Mouse (Mus musculus) heart, postnatal 0 days (tissue): Measurements from ENCODE around the gene Dip2b. TPM values are rescaled to one million over a fixed set of nuclear protein-coding genes. Genes with fewer than 3 reads are reported as not detected.

Experiments used
- ATAC-seq: fragments of 200-750 bp; cut with Nextera tagmentation; 2 replicates; pipeline ENCODE4 v1.8.0; 2017; ENCODE audit warnings: low read depth, moderate number of reproducible peaks, moderate library complexity; ENCODE audit not compliant: insufficient read depth
- DNase-seq: peaks from one replicate; pipeline ENCODE4 v3.0.0-alpha.2; 2016; ENCODE audit warnings: low spot score
- H3K27ac ChIP-seq: fragments of 300-500 bp; sonication (generic); 2 replicates; pipeline ENCODE4 v1.5.1; 2014; ENCODE audit warnings: low read depth, mild to moderate bottlenecking
- H3K27me3 ChIP-seq: fragments of 300-500 bp; sonication (generic); 2 replicates; pipeline ENCODE4 v1.6.1; 2014; ENCODE audit warnings: low read length, mixed read lengths; ENCODE audit not compliant: control insufficient read depth, insufficient read depth
- H3K36me3 ChIP-seq: fragments of 300-500 bp; sonication (generic); replicated peaks from 2 replicates; pipeline ENCODE4 v1.6.1; 2014; ENCODE audit warnings: low read length, mixed read lengths; ENCODE audit not compliant: control insufficient read depth, insufficient read depth
- H3K4me1 ChIP-seq: fragments of 300-500 bp; sonication (generic); 2 replicates; pipeline ENCODE4 v1.6.1; 2014; ENCODE audit warnings: antibody characterized with exemption; ENCODE audit not compliant: control insufficient read depth, insufficient read depth
- H3K4me2 ChIP-seq: fragments of 300-500 bp; sonication (generic); 2 replicates; pipeline ENCODE4 v1.6.1; 2014; ENCODE audit warnings: low read depth, mild to moderate bottlenecking, low read length, moderate library complexity
- H3K4me3 ChIP-seq: fragments of 300-500 bp; sonication (generic); 2 replicates; pipeline ENCODE4 v1.5.1; 2014; ENCODE audit warnings: low read depth, low read length
- H3K9ac ChIP-seq: fragments of 300-500 bp; sonication (generic); replicated peaks from 2 replicates; pipeline ENCODE4 v1.6.1; 2014; ENCODE audit warnings: low read depth, low read length, mixed read lengths
- H3K9me3 ChIP-seq: fragments of 300-500 bp; sonication (generic); replicated peaks from 2 replicates; pipeline ENCODE4 v1.6.1; 2016; ENCODE audit warnings: low read length; ENCODE audit not compliant: control insufficient read depth
- CTCF ChIP-seq: IDR thresholded peaks from 2 replicates; pipeline ENCODE4 v1.5.1; 2016; ENCODE audit warnings: antibody characterized with exemption, control low read depth, low read depth
- EP300 ChIP-seq: IDR thresholded peaks from 2 replicates; pipeline ENCODE4 v1.6.1; 2016; ENCODE audit warnings: antibody characterized with exemption, low read depth
- WGBS: fragments of 180-500 bp; shearing (Covaris S2); extraction: QIAGEN DNeasy Blood & Tissue Kit; methylation state at CpG from one replicate; pipeline ENCODE4 v1.1.7; 2014; 5-methylcytosine and 5-hydroxymethylcytosine counted together
- polyA plus RNA-seq: library from polyadenylated mRNA; unstranded; fragments of >200 nt; fragmentation: Nextera tagmentation; extraction: Ambion mirVana; gene quantifications from 2 replicates; pipeline ENCODE4 v1.2.1, GENCODE M21; 2015
- total RNA-seq: library from RNA; depleted of rRNA; stranded (reverse); fragments of >200 nt; gene quantifications from 2 replicates; pipeline ENCODE4 v1.2.3, GENCODE M21; 2014; ENCODE audit warnings: low replicate concordance

The Dip2b gene
- total and polyA plus RNA-seq, 2 experiments from 2014 or later, result 9.7 to 24.0 TPM

- Histone ChIP-seq H3K36me3 (no peaks in the 10 kb centered on the region), H3K27me3 (no peaks in the 10 kb centered on the region), H3K27ac (no peak overlapping the region), H3K9me3 (no peaks in the 10 kb centered on the region), H3K4me2 (no peak overlapping the region), H3K4me3 (no peak overlapping the region), H3K9ac (no peak overlapping the region), H3K4me1 (peaks cover 21% of the 10 kb centered on the region; the same call in 1 of the 2 replicates)
- DNase-seq, result no peak
- TF ChIP-seq EP300, result no peak
- TF ChIP-seq CTCF, result no peak
- WGBS, result 82% methylated on average over 4 of the region's 4 CpGs
- no peak for ATAC-seq
These were observed 30.6 kb downstream of the Dip2b start for GRCm38 (mm10) chr15:100069101-100069500.

- H3K4me1 ChIP-seq, result peaks cover 25% of the 10 kb centered on the region; the same call in 1 of the 2 replicates
- 76% methylated on average over 8 of the region's 8 CpGs for WGBS
- no peak overlapping the region for H3K9ac ChIP-seq
- H3K4me3 ChIP-seq, result no peak overlapping the region
- no peaks in the 10 kb centered on the region for H3K36me3 ChIP-seq
- H3K27ac ChIP-seq, result no peak overlapping the region
- ATAC-seq, result no peak
- H3K9me3 ChIP-seq, result no peaks in the 10 kb centered on the region
- H3K27me3 ChIP-seq, result no peaks in the 10 kb centered on the region
- H3K4me2 ChIP-seq, result no peak overlapping the region
- TF ChIP-seq EP300, result no peak
- TF ChIP-seq CTCF, result no peak
- DNase-seq, result no peak
These were observed 31.6 kb downstream of the Dip2b start for GRCm38 (mm10) chr15:100070021-100070420.

- TF ChIP-seq CTCF (no peak), EP300 (no peak)
- 81% methylated on average over 3 of the region's 3 CpGs for WGBS
- H3K27me3 ChIP-seq, result no peaks in the 10 kb centered on the region
- H3K36me3 ChIP-seq, result no peaks in the 10 kb centered on the region
- peaks cover 23% of the 10 kb centered on the region; the same call in 1 of the 2 replicates for H3K4me1 ChIP-seq
- H3K4me3 ChIP-seq, result no peak overlapping the region
- no peak overlapping the region for H3K9ac ChIP-seq
- no peak overlapping the region for H3K27ac ChIP-seq
- H3K9me3 ChIP-seq, result no peaks in the 10 kb centered on the region
- DNase-seq (no peak), ATAC-seq (no peak)
- H3K4me2 ChIP-seq, result no peak overlapping the region
These were observed 33.4 kb downstream of the Dip2b start for GRCm38 (mm10) chr15:100071819-100072218.

- H3K27ac ChIP-seq, result no peak overlapping the region
- H3K36me3 ChIP-seq, result no peaks in the 10 kb centered on the region
- no peak overlapping the region for H3K4me3 ChIP-seq
- ATAC-seq, result no peak
- H3K4me1 ChIP-seq, result peaks cover 23% of the 10 kb centered on the region; the same call in 1 of the 2 replicates
- 75% methylated on average over 9 of the region's 9 CpGs for WGBS
- no peaks in the 10 kb centered on the region for H3K27me3 ChIP-seq
- DNase-seq, result no peak
- TF ChIP-seq CTCF (no peak), EP300 (no peak)
- H3K4me2 ChIP-seq, result no peak overlapping the region
- H3K9me3 ChIP-seq, result no peaks in the 10 kb centered on the region
- no peak overlapping the region for H3K9ac ChIP-seq
These were observed 35.4 kb downstream of the Dip2b start for GRCm38 (mm10) chr15:100073696-100074453.

- ATAC-seq (no peak), DNase-seq (no peak)
- WGBS, result 26% methylated on average over 8 of the region's 8 CpGs
- no peak overlapping the region for H3K4me2 ChIP-seq
- H3K36me3 ChIP-seq, result no peaks in the 10 kb centered on the region
- TF ChIP-seq CTCF, result no peak
- TF ChIP-seq EP300, result no peak
- no peak overlapping the region for H3K4me3 ChIP-seq
- no peak overlapping the region for H3K9ac ChIP-seq
- H3K9me3 ChIP-seq, result no peaks in the 10 kb centered on the region
- H3K4me1 ChIP-seq, result peaks cover 23% of the 10 kb centered on the region; the same call in 1 of the 2 replicates
- H3K27me3 ChIP-seq, result no peaks in the 10 kb centered on the region
- H3K27ac ChIP-seq, result no peak overlapping the region
These were observed 36.3 kb downstream of the Dip2b start for GRCm38 (mm10) chr15:100074754-100075153.
